ENCODE assay signal across 1 mouse cellular context in genomic region chr11:120568324-120568723, GRCm38 (mm10).
A peak's percentile ranks its signal among the peaks of the same experiment; 100 is the strongest.
TF ChIP-seq lines count a peak whose summit lies in the region.

No protein-coding gene starts in this region.

TF ChIP-seq in ES-E14, 5 proteins besides CTCF, POLR2A, EP300 and RAD21:
- TF ChIP-seq HCFC1 (IDR thresholded peaks at IDR 0.05; ENCODE audit: borderline replicate concordance, insufficient read depth, low read length) (no peak), MAFK (IDR thresholded peaks at IDR 0.05; ENCODE audit: insufficient read depth, low read depth, low read length) (peak; percentile 82)
TF ChIP-seq in ES-E14: peak in this region for 1.
